Mouse (Mus musculus) olfactory bulb, adult 2 months (tissue): ENCODE data around the gene Stat1.

Experiments
- CTCF ChIP-seq: fragments of 200-500 bp; IDR thresholded peaks from 2 replicates; pipeline ENCODE4 v1.5.1; 2012; ENCODE audit warnings: low read depth, mild to moderate bottlenecking, low read length, moderate library complexity; ENCODE audit not compliant: insufficient read depth
- POLR2A ChIP-seq: fragments of 200-500 bp; IDR thresholded peaks from 2 replicates; pipeline ENCODE4 v1.6.1; 2012; ENCODE audit warnings: mild to moderate bottlenecking, low read depth, low read length, moderate library complexity; ENCODE audit not compliant: insufficient read depth

DNA sequence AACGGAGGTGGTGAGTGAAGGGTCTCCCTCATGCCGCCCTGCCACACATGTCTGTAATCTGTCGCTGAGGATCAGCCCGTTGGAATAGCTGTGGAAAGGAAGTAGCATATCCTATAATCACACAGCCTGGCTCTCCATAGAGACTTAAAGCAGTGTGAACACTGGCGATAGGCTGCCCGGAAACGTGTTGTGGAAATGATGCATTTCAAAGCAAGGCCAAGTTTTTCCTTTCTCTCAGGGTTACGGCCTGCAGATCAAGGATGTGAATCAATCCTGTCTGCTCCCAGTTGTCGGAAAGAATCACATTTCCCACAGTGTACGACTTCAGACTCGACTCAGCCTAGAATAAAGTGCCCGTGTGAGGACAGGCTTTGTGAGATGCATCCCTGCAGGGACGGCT, 33.1 kb downstream of the Stat1 start:
- TF ChIP-seq CTCF (no peak), POLR2A (no peak)
